Comparison of ENCODE assay signal across 18 mouse cellular contexts in the genomic region with DNA sequence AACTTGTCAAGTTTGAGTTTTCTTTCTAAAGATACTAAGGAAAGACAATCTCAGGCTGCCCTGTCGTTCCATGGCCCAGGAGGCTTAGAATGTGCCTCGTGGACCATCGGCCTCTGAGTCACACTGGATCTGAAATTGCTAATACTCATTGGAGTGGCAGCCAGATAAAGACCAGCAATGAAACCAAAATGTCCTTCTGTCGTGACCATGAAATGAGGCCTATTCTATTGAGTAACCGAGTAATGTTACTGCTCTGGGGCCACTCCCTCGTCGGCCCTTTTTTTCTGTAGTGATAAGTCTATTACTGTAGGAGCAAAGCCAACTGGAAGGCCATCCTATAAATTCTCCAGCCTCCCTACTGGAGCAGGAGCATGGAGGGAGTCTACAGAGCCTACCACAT.
"Had no signal": no experiment of that assay in that cellular context is flagged by ENCODE, and none has a peak within 500 bp of the region (broad histone marks: within the 10 kb centered on the region; RNA-seq: fewer than 3 reads in every experiment).

No protein-coding gene starts in this region.

- H3K27me3 ChIP-seq: limb, embryonic 12.5 days; liver, embryonic 13.5 days; megakaryocyte, embryonic 14.5 days; midbrain, embryonic 15.5 days; neural tube, embryonic 12.5 days had no signal

- H3K4me1 ChIP-seq: limb, embryonic 12.5 days; liver, embryonic 13.5 days; megakaryocyte, embryonic 14.5 days; midbrain, embryonic 15.5 days; neural tube, embryonic 12.5 days had no signal

- H3K9me3 ChIP-seq: limb, embryonic 12.5 days; liver, embryonic 13.5 days; midbrain, embryonic 15.5 days; neural tube, embryonic 12.5 days had no signal

- ATAC-seq: liver, postnatal 0 days; midbrain, embryonic 15.5 days had no signal

- H3K4me3 ChIP-seq: limb, embryonic 12.5 days; liver, embryonic 13.5 days; megakaryocyte, embryonic 14.5 days; midbrain, embryonic 15.5 days; neural tube, embryonic 12.5 days had no signal

- H3K27ac ChIP-seq: limb, embryonic 12.5 days; liver, embryonic 13.5 days; macrophage; midbrain, embryonic 15.5 days; neural tube, embryonic 12.5 days had no signal

- H3K36me3 ChIP-seq: limb, embryonic 12.5 days; liver, embryonic 13.5 days; midbrain, embryonic 15.5 days; neural tube, embryonic 12.5 days had no signal

- DNase-seq: kidney, adult 9 months; kidney, postnatal 10 days; kidney, postnatal 4 days; layer of hippocampus, adult 9-11 months; layer of hippocampus, postnatal 36 days; liver; liver, embryonic 13.5 days; liver, postnatal 0 days; lung, postnatal 10 days; spleen, adult 18-20 months; thymus, adult 18-20 months; thymus, postnatal 14 days had no signal

- H3K9ac ChIP-seq: limb, embryonic 12.5 days; liver, embryonic 13.5 days; liver, postnatal 0 days; midbrain, embryonic 15.5 days; neural tube, embryonic 12.5 days had no signal

- H3K4me2 ChIP-seq: limb, embryonic 12.5 days; liver, embryonic 13.5 days; midbrain, embryonic 11.5 days; midbrain, embryonic 15.5 days; neural tube, embryonic 12.5 days had no signal
